Mouse (Mus musculus): Measurements from ENCODE around the gene Vdac2.

DNA sequence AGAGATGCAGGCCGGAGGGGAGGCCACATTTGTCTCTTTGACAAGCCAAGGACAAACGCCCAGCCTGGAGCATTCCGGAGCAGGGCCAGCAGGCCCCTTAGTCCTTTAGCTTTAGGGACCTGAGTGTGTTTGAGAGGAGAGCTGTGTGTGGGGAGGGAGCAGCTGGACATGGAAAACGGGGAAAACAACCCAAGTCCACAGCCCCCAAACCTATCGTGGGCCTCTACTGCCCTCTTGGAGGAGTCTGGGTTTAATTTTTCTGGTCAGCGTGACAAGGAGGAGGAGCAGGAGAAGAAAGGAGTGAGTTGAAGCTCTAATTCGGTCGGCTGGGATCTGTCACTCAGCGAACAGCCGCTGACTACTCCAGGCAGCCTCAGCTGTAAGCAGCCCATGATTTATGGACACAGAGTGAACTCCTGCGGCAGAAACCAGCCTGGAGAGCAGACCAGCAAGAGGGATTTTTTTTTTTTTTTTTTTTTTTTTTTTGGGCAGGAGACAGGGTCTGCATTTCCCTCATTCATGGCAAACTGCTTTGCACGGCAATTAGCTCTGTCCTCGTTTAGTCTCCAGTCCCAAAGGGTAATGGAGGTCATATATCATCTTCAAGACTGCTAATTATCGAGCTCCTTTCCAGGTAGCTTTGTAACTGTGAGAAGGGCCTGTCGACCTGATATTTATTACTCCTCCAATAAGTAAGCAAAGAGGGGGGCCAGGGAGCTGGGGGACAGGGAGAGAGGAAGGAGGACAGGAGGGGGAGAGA is 66.7 kb downstream of the Vdac2 start:
- TF ChIP-seq TAL1 (IDR thresholded peaks at IDR 0.05; ENCODE audit: low read length) (no peak), GATA1 (IDR thresholded peaks at IDR 0.05; ENCODE audit: low read length) (no peak)
